Mouse (Mus musculus): ENCODE measurements around the gene Smg6.

GRCm38 (mm10) chr11:74894619-74895018 is 31.0 kb upstream of the Smg6 start:
- TF ChIP-seq CTCF (IDR thresholded peaks at IDR 0.05; ENCODE audit: borderline replicate concordance, extremely low read depth, insufficient read depth, insufficient read length) (no peak), POLR2A (IDR thresholded peaks at IDR 0.05; ENCODE audit: borderline replicate concordance, extremely low read depth, insufficient read depth, insufficient read length, poor library complexity, severe bottlenecking) (no peak)

Data from brain, embryonic 14.5 days (tissue).